Mouse (Mus musculus): ENCODE data around the gene Elmo3. TPM values are rescaled to one million over a fixed set of nuclear protein-coding genes. Genes with fewer than 3 reads are reported as not detected.

The Elmo3 gene
- polyA plus RNA-seq (2012; ENCODE audit: insufficient read depth, low replicate concordance), result 0.63 TPM in 1 of 2 replicates, not detected in the other

GRCm38 (mm10) chr8:105305211-105306145, at the start of gene Elmo3:
Gene Elmo3 (plus strand): TSS chr8:105305601.
- peaks cover 92% of the 10 kb centered on the region for H3K36me3 ChIP-seq (replicated peaks; ENCODE audit: low read length)
- no peaks in the 10 kb centered on the region for H3K9me3 ChIP-seq
- H3K4me3 ChIP-seq (replicated peaks), result peak within 1 kb of the TSS; percentile 79
- peaks cover 100% of the 10 kb centered on the region for H3K4me1 ChIP-seq
- no peak for TF ChIP-seq FLI1 (IDR thresholded peaks at IDR 0.05; ENCODE audit: low read length)
- no peak for TF ChIP-seq GATA1 (IDR thresholded peaks at IDR 0.05; ENCODE audit: borderline replicate concordance, low read length)
- H3K27me3 ChIP-seq (replicated peaks), result no peaks in the 10 kb centered on the region

GRCm38 (mm10) chr8:105257318-105258114, 47.9 kb upstream of the Elmo3 start:
- H3K4me3 ChIP-seq (replicated peaks), result no peak overlapping the region

GRCm38 (mm10) chr8:105258911-105259720, 46.3 kb upstream of the Elmo3 start:
- Histone ChIP-seq H3K36me3 (replicated peaks; ENCODE audit: low read length) (peaks cover 44% of the 10 kb centered on the region), H3K4me3 (replicated peaks) (peak overlapping the region; percentile 88), H3K4me1 (peaks cover 57% of the 10 kb centered on the region), H3K27me3 (replicated peaks) (peaks cover 9% of the 10 kb centered on the region), H3K9me3 (peaks cover 5% of the 10 kb centered on the region; the same call in 1 of the 2 replicates)
- TF ChIP-seq GATA1 (IDR thresholded peaks at IDR 0.05; ENCODE audit: borderline replicate concordance, low read length) (no peak), FLI1 (IDR thresholded peaks at IDR 0.05; ENCODE audit: low read length) (no peak)

More at GRCm38 (mm10) chr8:105257318-105258114, 47.9 kb upstream of the Elmo3 start:
- Histone ChIP-seq H3K36me3 (replicated peaks; ENCODE audit: low read length) (peaks cover 59% of the 10 kb centered on the region), H3K4me1 (peaks cover 62% of the 10 kb centered on the region), H3K27me3 (replicated peaks) (peaks cover 9% of the 10 kb centered on the region), H3K9me3 (peaks cover 5% of the 10 kb centered on the region; the same call in 1 of the 2 replicates)
- TF ChIP-seq GATA1 (IDR thresholded peaks at IDR 0.05; ENCODE audit: borderline replicate concordance, low read length) (no peak), FLI1 (IDR thresholded peaks at IDR 0.05; ENCODE audit: low read length) (no peak)

- H3K36me3 ChIP-seq (replicated peaks; ENCODE audit: low read length), result peaks cover 44% of the 10 kb centered on the region
- no peak for TF ChIP-seq GATA1 (IDR thresholded peaks at IDR 0.05; ENCODE audit: borderline replicate concordance, low read length)
- no peak for TF ChIP-seq FLI1 (IDR thresholded peaks at IDR 0.05; ENCODE audit: low read length)
- peaks cover 5% of the 10 kb centered on the region; the same call in 1 of the 2 replicates for H3K9me3 ChIP-seq
- peaks cover 4% of the 10 kb centered on the region for H3K27me3 ChIP-seq (replicated peaks)
- H3K4me3 ChIP-seq (replicated peaks), result peak overlapping the region; percentile 88
- peaks cover 52% of the 10 kb centered on the region for H3K4me1 ChIP-seq
Observed at GRCm38 (mm10) chr8:105259721-105260320, 45.6 kb upstream of the Elmo3 start.

- TF ChIP-seq GATA1 (IDR thresholded peaks at IDR 0.05; ENCODE audit: borderline replicate concordance, low read length) (no peak), FLI1 (IDR thresholded peaks at IDR 0.05; ENCODE audit: low read length) (no peak)
- Histone ChIP-seq H3K9me3 (peaks cover 5% of the 10 kb centered on the region; the same call in 1 of the 2 replicates), H3K36me3 (replicated peaks; ENCODE audit: low read length) (peaks cover 44% of the 10 kb centered on the region), H3K27me3 (replicated peaks) (peaks cover 2% of the 10 kb centered on the region), H3K4me1 (peaks cover 52% of the 10 kb centered on the region), H3K4me3 (replicated peaks) (no peak overlapping the region)
Observed at GRCm38 (mm10) chr8:105260371-105261099, 44.9 kb upstream of the Elmo3 start.

GRCm38 (mm10) chr8:105261326-105261980, 43.9 kb upstream of the Elmo3 start:
- TF ChIP-seq GATA1 (IDR thresholded peaks at IDR 0.05; ENCODE audit: borderline replicate concordance, low read length), result no peak
- TF ChIP-seq FLI1 (IDR thresholded peaks at IDR 0.05; ENCODE audit: low read length), result no peak
- Histone ChIP-seq H3K27me3 (replicated peaks) (no peaks in the 10 kb centered on the region), H3K36me3 (replicated peaks; ENCODE audit: low read length) (peaks cover 49% of the 10 kb centered on the region), H3K4me3 (replicated peaks) (peak overlapping the region; percentile 73), H3K9me3 (peaks cover 9% of the 10 kb centered on the region; the same call in 1 of the 2 replicates), H3K4me1 (peaks cover 53% of the 10 kb centered on the region)

GRCm38 (mm10) chr8:105263244-105263912, 42.0 kb upstream of the Elmo3 start:
- Histone ChIP-seq H3K4me1 (peaks cover 62% of the 10 kb centered on the region), H3K9me3 (peaks cover 13% of the 10 kb centered on the region), H3K4me3 (replicated peaks) (peak overlapping the region; percentile 98), H3K27me3 (replicated peaks) (peaks cover 5% of the 10 kb centered on the region), H3K36me3 (replicated peaks; ENCODE audit: low read length) (peaks cover 57% of the 10 kb centered on the region)
- TF ChIP-seq GATA1 (IDR thresholded peaks at IDR 0.05; ENCODE audit: borderline replicate concordance, low read length) (no peak), FLI1 (IDR thresholded peaks at IDR 0.05; ENCODE audit: low read length) (no peak)
